ENCODE assay signal across 12 mouse cellular contexts in genomic region chr4:141669898-141670712, GRCm38 (mm10). TPM values are rescaled to one million over a fixed set of nuclear protein-coding genes. Genes with fewer than 3 reads are reported as not detected.
A peak's percentile ranks its signal among the peaks of the same experiment; 100 is the strongest.
DNase-seq lines count a peak whose midpoint lies in the region; ATAC-seq and TF ChIP-seq lines count a peak whose summit lies in the region.
"Had no signal": no experiment of that assay in that cellular context is flagged by ENCODE, and none has a peak within 500 bp of the region (broad histone marks: within the 10 kb centered on the region; RNA-seq: fewer than 3 reads in every experiment).

No protein-coding gene starts in this region.

- peak; percentile 62 to 79 for DNase-seq in heart, adult 18-20 months
- DNase-seq in lung, postnatal 25 days (ENCODE audit: low spot score): peak; percentile 70
- no peak for DNase-seq in right cerebral cortex, postnatal 36 days (ENCODE audit: low spot score in 2 of 2)
- no peak for DNase-seq in spleen, postnatal 10 days (ENCODE audit: low spot score in 2 of 2)
- no peak for DNase-seq in left cerebral cortex, adult 8-10 months (ENCODE audit: low spot score in 2 of 2)

- no peak overlapping the region for H3K4me3 ChIP-seq in heart, embryonic 11.5 days (ENCODE audit: low read depth, low read length)
- no peak overlapping the region for H3K4me3 ChIP-seq in C2C12 (ENCODE audit: insufficient read depth, poor library complexity, severe bottlenecking)
- no peak overlapping the region for H3K4me3 ChIP-seq in brown adipose tissue, adult 24 weeks (ENCODE audit: insufficient read depth, low read depth, low read length)

- H3K79me2 ChIP-seq in C2C12 (ENCODE audit: control insufficient read depth, insufficient read depth): no peaks in the 10 kb centered on the region

- WGBS in heart, embryonic 11.5 days (ENCODE audit: insufficient replicate concordance): 82% methylated on average over 18 of the region's 18 CpGs

- H3ac ChIP-seq in C2C12 (ENCODE audit: control insufficient read depth, insufficient read length, low read depth): no peak overlapping the region

- H3K36me3 ChIP-seq in heart, embryonic 11.5 days (ENCODE audit: control insufficient read depth, insufficient read depth, low read length): no peaks in the 10 kb centered on the region
- H3K36me3 ChIP-seq in C2C12 (ENCODE audit: control insufficient read depth, insufficient read depth): no peaks in the 10 kb centered on the region

- no peak for ATAC-seq in heart, embryonic 11.5 days (replicated peaks; ENCODE audit: insufficient number of reproducible peaks, low FRiP score, low TSS enrichment)

- H3K27ac ChIP-seq in heart, embryonic 11.5 days (ENCODE audit: low read depth, low read length): no peak overlapping the region
- peak overlapping the region; percentile 75 for H3K27ac ChIP-seq in brown adipose tissue, adult 24 weeks (replicated peaks; ENCODE audit: low read depth, low read length)
- H3K27ac ChIP-seq: liver, embryonic 14.5 days had no signal

- H3K4me1 ChIP-seq in heart, embryonic 11.5 days (ENCODE audit: control insufficient read depth, insufficient read depth, low read length): peaks cover under 1% of the 10 kb centered on the region; the same call in 1 of the 2 replicates
- peaks cover 3% of the 10 kb centered on the region; the same call in 1 of the 2 replicates for H3K4me1 ChIP-seq in brown adipose tissue, adult 24 weeks (ENCODE audit: control insufficient read depth, insufficient read depth, insufficient read length, low read length)

- no peaks in the 10 kb centered on the region for H3K9me3 ChIP-seq in heart, embryonic 11.5 days (replicated peaks; ENCODE audit: control insufficient read depth, low read length)

- TF ChIP-seq CTCF in C2C12 (IDR thresholded peaks at IDR 0.05; ENCODE audit: control insufficient read depth, insufficient read depth, insufficient read length): no peak

- no peak overlapping the region for H3K4me2 ChIP-seq in heart, embryonic 11.5 days

- no peaks in the 10 kb centered on the region for H3K27me3 ChIP-seq in heart, embryonic 11.5 days (ENCODE audit: control insufficient read depth, insufficient read depth, low read length)
- H3K27me3 ChIP-seq in C2C12 (ENCODE audit: control insufficient read depth, insufficient read depth, insufficient read length): no peaks in the 10 kb centered on the region
- H3K27me3 ChIP-seq: CH12.LX had no signal

- H3K9ac ChIP-seq in heart, embryonic 11.5 days (ENCODE audit: low read depth, low read length): no peak overlapping the region
- H3K9ac ChIP-seq: liver, embryonic 14.5 days had no signal

- no peaks in the 10 kb centered on the region for H3K79me3 ChIP-seq in C2C12 (ENCODE audit: low read depth)

TF ChIP-seq in C2C12, 6 proteins besides CTCF, POLR2A, EP300 and RAD21:
- no peak for TF ChIP-seq MYOG (IDR thresholded peaks at IDR 0.05; ENCODE audit: control insufficient read depth, extremely low read depth, insufficient read length)
- peak; percentile 35 for TF ChIP-seq USF1 (IDR thresholded peaks at IDR 0.05; ENCODE audit: low read depth)
- peak; percentile 96 for TF ChIP-seq CEBPB (IDR thresholded peaks at IDR 0.05; ENCODE audit: low read depth)
- no peak for TF ChIP-seq MAX (IDR thresholded peaks at IDR 0.05)

RNA-seq across cellular contexts. Expression of gene Plekhm2, which starts 5.4 kb away (rescaled TPM):
- total RNA-seq in heart, adult 18-20 months (2021): 100 to 1,000 TPM; 100 to 102 TPM
- 3.5 and 3.9 TPM in 2 replicates for polyA plus RNA-seq in heart, embryonic 11.5 days (2014; fragmentation: Nextera tagmentation; extraction: Ambion mirVana)
- 13.1 TPM for polyA plus RNA-seq in C2C12 (2012; fragmentation: generic; extraction: Trizol)
- 8.8 and 12.9 TPM in 2 replicates for polyA plus RNA-seq in brown adipose tissue, adult 24 weeks (2012; ENCODE audit: insufficient read depth, insufficient read length, missing spikeins)
- 100 to 1,000 TPM; 103 to 120 (median 107) TPM for total RNA-seq in left cerebral cortex, adult 8-10 months (2022)

RNA-seq across cellular contexts. Expression of gene Rsc1a1, which starts 15.3 kb away (rescaled TPM):
- total RNA-seq in heart, adult 18-20 months (2021): under 1 TPM in 1 of 2 experiments, not detected in 1; 0.92 TPM
- 1.5 TPM in 1 of 2 replicates, not detected in the other for polyA plus RNA-seq in heart, embryonic 11.5 days (2014; fragmentation: Nextera tagmentation; extraction: Ambion mirVana)
- polyA plus RNA-seq in C2C12 (2012; fragmentation: generic; extraction: Trizol): 5.4 TPM
- polyA plus RNA-seq in brown adipose tissue, adult 24 weeks (2012; ENCODE audit: insufficient read depth, insufficient read length, missing spikeins): 3.0 TPM in 1 of 2 replicates, not detected in the other
- 1 to 10 TPM in 3 of 4 experiments, not detected in 1; 2.3 to 2.6 (median 2.3) TPM for total RNA-seq in left cerebral cortex, adult 8-10 months (2022)

RNA-seq across cellular contexts. Expression of gene Slc25a34, which starts 46.5 kb away (rescaled TPM):
- total RNA-seq in heart, adult 18-20 months (2021): 100 to 1,000 TPM; 109 to 132 TPM
- not detected in 2 replicates for polyA plus RNA-seq in heart, embryonic 11.5 days (2014; fragmentation: Nextera tagmentation; extraction: Ambion mirVana)
- 0.13 TPM for polyA plus RNA-seq in C2C12 (2012; fragmentation: generic; extraction: Trizol)
- polyA plus RNA-seq in brown adipose tissue, adult 24 weeks (2012; ENCODE audit: insufficient read depth, insufficient read length, missing spikeins): 4.5 and 12.7 TPM in 2 replicates
- 1 to 10 TPM; 3.7 to 4.8 (median 4.2) TPM for total RNA-seq in left cerebral cortex, adult 8-10 months (2022)
- polyA plus RNA-seq: embryonic facial prominence, embryonic 11.5 days; hindbrain, embryonic 11.5 days had no signal

RNA-seq across cellular contexts. Expression of gene Tmem82, which starts 51.7 kb away (rescaled TPM):
- total RNA-seq in heart, adult 18-20 months (2021): 10 to 100 TPM; 18.7 to 20.7 TPM
- 0.17 and 0.30 TPM in 2 replicates for polyA plus RNA-seq in heart, embryonic 11.5 days (2014; fragmentation: Nextera tagmentation; extraction: Ambion mirVana)
- not detected for polyA plus RNA-seq in C2C12 (2012; fragmentation: generic; extraction: Trizol)
- polyA plus RNA-seq in brown adipose tissue, adult 24 weeks (2012; ENCODE audit: insufficient read depth, insufficient read length, missing spikeins): 1.1 TPM in 1 of 2 replicates, not detected in the other
- total RNA-seq in left cerebral cortex, adult 8-10 months (2022): 1 to 10 TPM in 1 of 4 experiments, under 1 TPM in 3; 0.43 to 1.1 (median 0.51) TPM

RNA-seq across cellular contexts. Expression of gene Ddi2, which starts 53.1 kb away (rescaled TPM):
- total RNA-seq in heart, adult 18-20 months (2021): 10 to 100 TPM; 31.6 to 33.2 TPM
- polyA plus RNA-seq in heart, embryonic 11.5 days (2014; fragmentation: Nextera tagmentation; extraction: Ambion mirVana): 13.5 and 13.7 TPM in 2 replicates
- polyA plus RNA-seq in C2C12 (2012; fragmentation: generic; extraction: Trizol): 12.8 TPM
- polyA plus RNA-seq in brown adipose tissue, adult 24 weeks (2012; ENCODE audit: insufficient read depth, insufficient read length, missing spikeins): 9.4 and 12.3 TPM in 2 replicates
- 10 to 100 TPM; 40.6 to 44.3 (median 42.9) TPM for total RNA-seq in left cerebral cortex, adult 8-10 months (2022)

Comparison
In these comparisons a context has a peak if more than half of its experiments do, and no peak if none do; other contexts are left out.
1. DNase-seq: peak in heart, adult 18-20 months (2 of 2) and lung, postnatal 25 days (single experiment); none in right cerebral cortex, postnatal 36 days (0 of 2), spleen, postnatal 10 days (0 of 2) and left cerebral cortex, adult 8-10 months (0 of 2).